Mouse (Mus musculus) inflammation-experienced regulatory T-cells, adult 6 months (primary cell): ENCODE results near the gene Hist1h2ba. TPM values are rescaled to one million over a fixed set of nuclear protein-coding genes. Genes with fewer than 3 reads are reported as not detected.

Experiments used
- ATAC-seq: one replicate; pipeline ENCODE4 v1.8.0; 2017
- polyA plus RNA-seq, 3 experiments: library from polyadenylated mRNA; unstranded; fragments of 100-300 nt; shearing (Covaris generic); gene quantifications; one replicate each; pipeline ENCODE4 v1.2.1; 2017

Gene Hist1h2ba
- polyA plus RNA-seq, result not detected

- ATAC-seq, result no peak
Observed at GRCm38 (mm10) chr13:23933421-23934210, at the start of gene Hist1h2ba. Gene Hist1h2ba, minus strand, starts transcription at chr13:23934156.

- no peak for ATAC-seq
Observed at GRCm38 (mm10) chr13:23972271-23972670, 38.3 kb upstream of the Hist1h2ba start.

GRCm38 (mm10) chr13:23971870-23972269 lies 37.9 kb upstream of the Hist1h2ba start:
- ATAC-seq, result no peak

GRCm38 (mm10) chr13:23964909-23965308 lies 31.0 kb upstream of the Hist1h2ba start:
- no peak for ATAC-seq

DNA sequence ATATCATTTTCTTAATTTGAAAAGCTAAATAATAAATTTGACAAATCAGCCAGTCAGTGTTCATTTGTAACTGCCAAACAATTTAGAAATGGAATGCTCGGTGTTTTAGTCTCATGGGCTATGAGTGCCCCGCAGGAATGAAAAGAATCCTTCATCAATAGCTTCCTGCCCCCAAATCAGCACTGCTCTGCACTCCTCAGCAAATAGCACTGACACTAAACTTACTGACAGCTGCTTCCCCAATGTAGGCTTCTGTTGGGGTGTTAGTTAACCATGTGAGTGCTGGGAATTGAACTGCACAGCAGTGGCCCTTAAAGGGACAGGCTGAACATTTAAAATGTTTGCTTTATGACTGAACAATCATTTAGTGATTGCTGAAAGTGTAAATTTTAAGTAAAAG lies 25.8 kb upstream of the Hist1h2ba start:
- ATAC-seq, result no peak

DNA sequence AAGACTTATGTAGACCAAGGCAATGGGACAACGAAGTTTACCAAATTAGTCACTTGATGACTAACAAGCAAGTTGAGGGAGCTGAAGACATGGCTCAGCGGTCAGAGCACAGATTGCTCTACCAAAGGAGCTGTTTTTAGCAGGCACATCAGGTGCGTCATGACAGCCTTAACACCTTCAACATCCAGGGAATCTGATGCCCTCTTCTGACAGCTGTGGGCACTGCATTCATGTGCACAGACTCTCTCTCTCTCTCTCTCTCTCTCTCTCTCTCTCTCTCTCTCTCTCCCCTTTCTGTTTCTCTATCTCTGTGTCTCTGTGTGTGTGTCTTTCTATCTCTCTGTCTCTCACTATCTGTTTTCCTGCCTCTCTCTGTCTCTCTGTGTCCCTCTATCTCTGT lies 17.0 kb upstream of the Hist1h2ba start:
- ATAC-seq, result no peak

DNA sequence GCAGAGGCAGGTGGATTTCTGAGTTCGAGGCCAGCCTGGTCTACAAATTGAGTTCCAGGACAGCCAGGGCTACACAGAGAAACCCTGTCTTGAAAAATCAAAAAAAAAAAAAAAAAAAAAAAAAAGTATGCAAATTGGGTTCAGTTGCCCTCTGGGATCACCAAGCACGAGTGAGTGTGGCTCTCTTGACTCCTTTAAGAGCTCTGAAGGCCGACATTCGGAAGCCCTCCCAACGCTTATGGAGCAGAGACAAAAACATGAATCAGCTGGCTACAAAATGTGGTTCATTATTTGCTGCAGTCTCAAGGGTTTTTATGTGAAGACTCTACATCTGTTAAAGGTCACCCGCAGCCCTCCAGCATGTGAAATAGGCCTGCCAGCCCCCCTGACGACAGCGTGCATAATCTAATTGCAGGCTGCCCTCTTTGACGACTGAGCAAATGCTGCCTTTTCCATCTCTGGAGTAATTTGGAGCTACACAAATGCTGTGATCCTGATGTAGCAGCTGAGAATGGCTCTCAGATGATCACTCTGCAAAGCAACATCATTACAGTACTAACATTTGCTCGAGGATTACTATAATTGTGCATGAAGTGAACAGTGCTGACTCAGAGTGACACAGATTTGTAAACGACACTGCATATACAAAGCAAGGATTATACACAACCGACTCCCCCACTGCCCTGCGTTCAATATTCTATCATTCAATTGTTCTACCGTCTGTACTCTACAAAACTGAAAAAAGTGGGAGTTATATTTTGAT lies 15.7 kb upstream of the Hist1h2ba start:
- ATAC-seq, result no peak

- ATAC-seq, result no peak
Observed at GRCm38 (mm10) chr13:23946254-23946653, 12.3 kb upstream of the Hist1h2ba start.

DNA sequence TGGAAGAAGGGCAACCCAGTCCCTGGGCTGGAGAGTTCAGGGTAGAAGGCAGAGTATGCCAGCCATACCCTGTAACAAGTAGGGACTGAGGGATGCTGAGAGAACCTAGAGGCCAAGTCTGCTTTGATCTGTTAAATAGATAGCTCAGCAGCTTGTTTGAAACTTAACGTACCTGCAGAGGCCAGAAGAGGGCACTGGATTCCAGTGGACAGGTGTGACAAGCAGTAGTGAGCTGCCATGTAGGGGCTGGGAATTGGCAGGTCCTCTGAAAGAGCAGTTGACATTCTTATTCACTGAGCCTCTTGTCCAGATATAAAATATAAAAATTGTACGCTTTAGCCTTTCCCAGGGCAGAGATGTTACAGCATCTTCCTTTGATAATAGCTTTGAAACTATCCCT lies 8.9 kb upstream of the Hist1h2ba start:
- no peak for ATAC-seq

- ATAC-seq, result no peak
Observed at GRCm38 (mm10) chr13:23940291-23940690, 6.3 kb upstream of the Hist1h2ba start.

DNA sequence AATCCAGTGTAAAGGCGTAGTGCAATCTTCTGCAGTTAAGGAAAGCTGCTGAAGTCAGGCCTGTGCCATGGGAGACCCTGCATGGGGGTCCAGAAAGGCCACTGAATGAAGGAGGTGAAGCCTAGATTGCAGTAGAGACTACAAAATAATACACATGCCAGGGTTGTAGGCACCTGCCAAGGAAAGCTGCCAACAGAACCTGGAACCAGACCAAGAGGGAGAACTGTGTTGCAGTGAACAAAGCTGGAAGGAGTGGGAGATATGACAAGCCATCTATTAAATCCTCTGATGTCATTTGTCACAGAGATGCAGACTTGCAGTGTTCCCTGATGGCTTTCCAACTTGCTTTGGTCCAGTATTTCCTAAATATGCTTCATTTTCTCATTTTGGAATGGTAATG lies 4.7 kb upstream of the Hist1h2ba start:
- ATAC-seq, result no peak

DNA sequence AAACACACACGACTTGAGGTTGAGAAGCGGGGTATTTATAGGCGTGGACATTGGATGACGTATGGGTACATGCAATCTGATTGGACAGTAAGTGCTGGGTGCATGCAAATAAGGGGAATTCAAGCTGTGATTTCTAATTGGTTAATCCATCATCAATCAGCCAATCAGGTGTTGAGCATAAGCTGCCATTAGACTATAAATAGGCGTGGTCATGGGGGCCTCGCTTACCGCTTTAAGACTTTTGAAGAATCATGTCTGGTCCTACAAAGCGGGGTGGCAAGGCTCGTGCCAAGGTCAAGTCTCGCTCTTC lies 210 bp upstream of the Hist1h2ba start, which contains the start of gene Hist1h2aa:
TSS of gene Hist1h2aa (plus strand) at position 252 of the 310 bp plus-strand sequence.
- ATAC-seq, result no peak

- ATAC-seq, result no peak
Observed at GRCm38 (mm10) chr13:23930904-23931303, 3.1 kb downstream of the Hist1h2ba start.

- ATAC-seq, result no peak
Observed at GRCm38 (mm10) chr13:23930461-23930860, 3.5 kb downstream of the Hist1h2ba start.

GRCm38 (mm10) chr13:23928637-23929036 lies 5.3 kb downstream of the Hist1h2ba start:
- no peak for ATAC-seq

DNA sequence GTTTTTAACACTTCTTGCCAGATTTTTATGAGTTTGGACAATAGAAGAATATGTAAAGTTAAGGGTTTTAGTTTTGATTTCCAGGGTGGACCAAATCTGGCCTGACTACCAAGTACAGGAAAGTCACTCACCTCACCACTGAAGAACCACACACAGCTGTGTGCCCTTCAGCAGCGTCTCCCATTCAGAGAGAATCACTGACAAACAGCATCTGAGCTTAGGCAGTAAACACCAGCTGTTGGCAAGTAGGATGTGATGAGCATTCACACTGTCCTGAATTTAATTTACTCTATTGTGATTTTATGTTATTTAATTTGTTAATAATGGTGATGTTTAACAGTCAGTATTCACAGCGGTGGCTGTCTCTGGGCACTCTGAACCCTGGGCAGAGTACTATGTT lies 8.2 kb downstream of the Hist1h2ba start:
- ATAC-seq, result no peak

- ATAC-seq, result no peak
Observed at GRCm38 (mm10) chr13:23917674-23918073, 16.3 kb downstream of the Hist1h2ba start.

GRCm38 (mm10) chr13:23916132-23916531 lies 17.8 kb downstream of the Hist1h2ba start:
- no peak for ATAC-seq

DNA sequence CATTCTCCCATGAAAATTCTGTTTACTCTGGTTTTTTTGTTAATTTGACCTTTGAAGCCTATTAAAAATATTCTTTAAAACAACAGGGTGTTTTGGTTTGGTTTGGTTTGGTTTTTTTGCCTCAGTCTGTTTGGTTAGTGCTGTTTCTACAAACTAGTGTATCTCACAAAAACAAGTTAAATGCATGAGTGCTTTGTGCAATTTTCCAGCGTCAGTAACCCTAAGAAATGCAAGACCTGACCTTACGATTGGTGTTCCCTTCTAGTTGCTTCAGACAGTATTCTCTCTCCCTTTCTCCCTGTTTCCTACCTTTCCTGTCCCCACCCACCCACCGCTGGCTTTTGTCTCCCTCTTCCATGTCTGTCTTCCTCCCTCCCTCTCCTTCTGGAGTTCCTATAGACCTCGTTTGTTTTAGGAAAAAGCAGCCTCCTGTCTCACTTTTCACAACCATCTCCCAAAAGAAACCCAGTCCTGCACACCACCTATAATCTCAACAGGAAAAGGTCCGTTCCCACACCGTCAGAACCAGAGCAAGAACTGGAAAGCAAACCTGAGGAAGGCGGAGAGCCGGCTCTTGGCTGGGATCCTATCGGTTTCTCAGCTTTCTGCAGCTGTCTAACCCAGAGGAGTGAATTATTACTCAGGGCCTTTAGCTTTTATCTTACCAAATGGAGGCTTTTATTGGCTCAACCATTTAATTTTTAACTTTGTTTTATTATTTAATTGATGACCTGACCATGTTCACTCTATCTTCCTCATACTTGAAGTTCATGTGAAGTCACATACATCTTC lies 19.4 kb downstream of the Hist1h2ba start, which contains the start of gene Slc17a4:
TSS of gene Slc17a4 (minus strand) at position 634 of the 792 bp plus-strand sequence.
- ATAC-seq, result no peak

- no peak for ATAC-seq
Observed at GRCm38 (mm10) chr13:23913791-23914306, 20.1 kb downstream of the Hist1h2ba start.

DNA sequence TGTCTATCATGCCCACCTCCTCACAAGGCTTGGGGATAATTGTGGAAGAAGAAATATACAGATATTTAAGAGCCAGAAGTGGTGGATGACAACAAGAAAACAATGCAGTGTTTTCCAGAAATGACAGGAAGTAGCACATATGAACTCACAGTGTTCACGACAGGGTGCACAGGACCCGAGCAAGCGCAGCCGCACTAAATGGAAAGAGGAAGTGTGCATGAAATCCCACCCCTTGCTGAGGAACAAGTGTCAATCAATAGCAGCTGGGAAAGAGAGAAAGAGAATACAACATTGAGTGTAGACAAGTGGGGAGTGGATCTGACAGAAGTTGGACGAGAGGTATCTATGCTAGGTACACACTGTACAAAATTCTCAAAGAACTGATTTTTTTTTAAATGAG lies 22.6 kb downstream of the Hist1h2ba start:
- no peak for ATAC-seq

GRCm38 (mm10) chr13:23910121-23910520 lies 23.8 kb downstream of the Hist1h2ba start:
- ATAC-seq, result no peak

DNA sequence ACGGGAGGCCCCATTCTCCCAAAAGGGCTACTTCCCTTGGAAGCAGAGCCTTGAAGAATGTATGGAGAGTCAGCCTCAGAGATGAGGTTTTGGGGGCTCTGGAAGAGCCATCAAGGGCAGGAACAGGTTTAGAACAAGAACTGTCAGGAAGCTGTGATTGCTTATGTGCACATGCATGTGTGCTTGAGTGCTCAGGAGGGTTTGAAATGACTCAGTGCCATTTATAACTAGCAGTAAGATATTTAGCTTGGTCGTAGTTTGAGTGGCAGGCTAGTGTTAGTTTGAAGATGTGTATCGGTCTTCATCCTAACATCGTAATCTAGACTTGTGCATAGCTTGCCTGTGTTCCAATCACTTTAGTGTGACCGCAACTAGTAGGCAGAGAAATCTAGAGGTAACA lies 27.1 kb downstream of the Hist1h2ba start:
- no peak for ATAC-seq
